Mouse (Mus musculus): Measurements from ENCODE around the gene Rbms1. TPM values are rescaled to one million over a fixed set of nuclear protein-coding genes. Genes with fewer than 3 reads are reported as not detected.

Gene Rbms1
- polyA plus RNA-seq, 1 experiment from 2014 or later, result 65.2 TPM

DNA sequence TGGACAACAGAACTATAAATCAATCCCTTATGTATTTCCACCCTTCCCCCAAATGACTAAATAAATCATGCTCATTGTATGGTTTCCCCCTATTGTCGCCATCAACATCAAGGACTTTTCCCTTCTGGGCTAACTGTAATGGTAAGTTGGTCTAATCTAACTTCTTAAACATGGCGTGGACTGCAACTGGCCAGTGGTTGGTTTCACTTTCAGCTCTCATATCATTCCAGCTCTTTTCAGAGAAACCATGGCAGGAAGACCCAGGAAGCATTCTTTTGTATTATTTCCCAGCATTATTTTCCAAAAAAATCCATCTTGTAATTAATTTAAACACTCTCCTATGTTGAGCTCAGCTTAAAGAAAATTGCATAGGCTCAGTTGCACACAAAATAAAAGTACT is 23.0 kb downstream of the Rbms1 start:
- H3K9me3 ChIP-seq (replicated peaks), result no peaks in the 10 kb centered on the region
- peaks cover 6% of the 10 kb centered on the region for H3K4me1 ChIP-seq
- H3K27me3 ChIP-seq (replicated peaks), result no peaks in the 10 kb centered on the region
- no peak overlapping the region for H3K4me2 ChIP-seq
- H3K9ac ChIP-seq (replicated peaks), result no peak overlapping the region
- WGBS, result 80% methylated on average over 2 of the region's 2 CpGs
- H3K36me3 ChIP-seq, result no peaks in the 10 kb centered on the region
- H3K4me3 ChIP-seq (replicated peaks), result no peak overlapping the region
- no peak overlapping the region for H3K27ac ChIP-seq (replicated peaks)
- ATAC-seq (ENCODE audit: low FRiP score), result no peak

DNA sequence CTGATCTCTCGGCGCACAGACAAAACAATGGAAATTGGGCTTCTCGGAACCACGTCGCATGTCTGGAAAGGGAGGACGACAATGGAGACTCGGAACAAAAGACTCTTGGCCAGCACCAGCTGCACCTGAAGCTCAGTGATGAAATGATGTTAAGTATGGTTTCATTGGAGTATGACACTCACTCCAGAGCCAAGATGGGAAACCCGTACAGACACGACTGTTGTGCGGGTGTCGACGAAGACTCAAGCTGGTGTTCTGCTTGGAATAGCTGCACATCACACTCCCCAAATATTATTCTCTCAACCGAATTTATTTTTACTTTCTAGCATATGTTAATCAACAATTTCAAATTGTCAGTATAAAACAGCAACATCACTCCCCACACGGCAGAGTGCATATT is 26.1 kb downstream of the Rbms1 start:
- Histone ChIP-seq H3K27ac (replicated peaks) (no peak overlapping the region), H3K9ac (replicated peaks) (no peak overlapping the region), H3K4me3 (replicated peaks) (no peak overlapping the region), H3K36me3 (no peaks in the 10 kb centered on the region), H3K27me3 (replicated peaks) (no peaks in the 10 kb centered on the region), H3K4me1 (peaks cover 6% of the 10 kb centered on the region), H3K4me2 (0 out of 2 replicates have a peak overlapping the region, but pooled peaks have one; percentile 2), H3K9me3 (replicated peaks) (no peaks in the 10 kb centered on the region)
- 72% methylated on average over 14 of the region's 14 CpGs for WGBS
- no peak for ATAC-seq (ENCODE audit: low FRiP score)

DNA sequence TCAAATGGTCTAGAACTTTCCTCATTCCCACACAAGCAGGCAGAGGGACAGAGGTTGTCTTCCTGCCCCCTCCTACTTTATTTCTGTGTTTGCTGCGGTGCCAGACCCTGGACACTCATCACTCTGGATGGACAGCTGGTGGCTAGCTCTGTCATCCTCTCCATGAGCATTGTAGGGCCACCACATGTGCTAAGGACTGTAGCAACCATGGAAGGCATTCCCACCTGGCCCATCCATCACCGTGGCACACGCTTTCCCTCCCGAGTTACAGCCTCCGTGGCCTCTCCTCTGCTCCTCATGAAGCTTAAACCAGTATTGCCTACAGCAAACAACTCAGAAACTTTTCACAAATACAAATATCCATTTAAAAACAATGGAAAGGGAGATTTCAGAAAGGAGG is 34.0 kb downstream of the Rbms1 start:
- Histone ChIP-seq H3K9me3 (replicated peaks) (no peaks in the 10 kb centered on the region), H3K4me3 (replicated peaks) (no peak overlapping the region), H3K27me3 (replicated peaks) (no peaks in the 10 kb centered on the region), H3K36me3 (no peaks in the 10 kb centered on the region), H3K27ac (replicated peaks) (no peak overlapping the region), H3K4me2 (no peak overlapping the region), H3K4me1 (peaks cover 2% of the 10 kb centered on the region; the same call in 1 of the 2 replicates), H3K9ac (replicated peaks) (no peak overlapping the region)
- no peak for ATAC-seq (ENCODE audit: low FRiP score)
- 93% methylated on average over 5 of the region's 5 CpGs for WGBS

DNA sequence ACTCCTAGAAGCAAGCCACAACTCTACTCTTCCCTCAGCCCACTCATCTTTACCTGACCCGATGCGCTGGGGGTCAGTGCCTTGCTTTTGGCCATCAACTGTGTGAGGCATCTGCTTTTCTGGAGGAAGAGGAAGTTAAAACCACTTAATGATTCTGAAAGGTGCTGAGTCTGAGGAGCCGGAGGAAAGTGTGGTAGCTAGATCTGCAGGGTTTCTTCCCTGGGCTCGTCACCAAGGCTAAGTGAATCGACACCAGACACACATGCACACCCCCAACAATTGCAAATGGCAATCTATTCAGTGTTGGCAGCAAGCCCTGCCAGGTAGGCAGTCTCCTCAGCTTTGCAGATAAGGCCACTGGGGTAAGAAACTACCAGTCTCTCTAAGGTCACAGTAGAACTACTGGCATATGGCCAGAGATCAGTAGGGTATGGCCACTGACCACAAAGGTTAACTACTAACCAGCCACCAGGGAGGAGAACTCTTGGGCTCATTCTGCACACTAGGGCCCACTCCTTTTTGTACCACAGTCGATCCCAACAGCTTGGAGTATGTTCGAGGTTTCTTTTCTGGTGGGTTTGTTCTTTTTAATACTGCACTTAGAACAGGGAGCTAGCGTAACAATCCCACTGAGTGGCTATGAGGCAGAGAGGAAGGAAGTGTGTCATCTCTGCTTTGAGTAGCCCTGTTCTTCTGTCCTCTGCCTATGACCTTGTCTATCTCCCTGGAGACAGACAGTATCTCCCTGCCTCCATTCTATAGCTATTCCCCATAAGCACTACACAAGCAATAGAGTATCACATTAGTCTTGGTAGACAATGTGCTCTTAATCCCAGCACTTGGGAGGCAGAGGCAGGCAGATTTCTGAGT is 34.9 kb downstream of the Rbms1 start:
- H3K9ac ChIP-seq (replicated peaks), result no peak overlapping the region
- no peak overlapping the region for H3K4me2 ChIP-seq
- ATAC-seq (ENCODE audit: low FRiP score), result no peak
- H3K9me3 ChIP-seq (replicated peaks), result no peaks in the 10 kb centered on the region
- peaks cover 5% of the 10 kb centered on the region; the same call in 1 of the 2 replicates for H3K4me1 ChIP-seq
- 88% methylated on average over 8 of the region's 8 CpGs for WGBS
- no peak overlapping the region for H3K4me3 ChIP-seq (replicated peaks)
- no peak overlapping the region for H3K27ac ChIP-seq (replicated peaks)
- no peaks in the 10 kb centered on the region for H3K36me3 ChIP-seq
- H3K27me3 ChIP-seq (replicated peaks), result no peaks in the 10 kb centered on the region

DNA sequence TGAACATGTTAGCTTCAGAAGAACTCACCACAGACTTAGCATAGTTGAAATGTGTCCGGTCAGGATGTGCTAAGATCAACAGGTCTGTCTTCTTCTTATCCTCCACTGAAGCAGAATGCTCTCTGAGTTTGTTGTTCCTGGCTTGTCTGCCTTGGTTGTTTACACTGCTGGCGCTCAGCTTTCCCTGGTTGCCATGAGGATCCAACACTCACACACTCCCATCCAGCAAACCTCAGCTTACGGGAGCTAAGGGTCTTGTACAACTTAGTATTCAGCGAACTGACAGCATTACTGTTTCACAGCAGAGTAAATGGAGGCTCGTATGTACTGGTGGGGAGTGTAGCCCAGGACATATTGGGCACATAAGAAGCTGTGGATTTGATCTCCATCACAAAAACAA is 37.9 kb downstream of the Rbms1 start:
- H3K9me3 ChIP-seq (replicated peaks), result no peaks in the 10 kb centered on the region
- no peak overlapping the region for H3K4me3 ChIP-seq (replicated peaks)
- peaks cover 10% of the 10 kb centered on the region for H3K4me1 ChIP-seq
- H3K4me2 ChIP-seq, result no peak overlapping the region
- ATAC-seq (ENCODE audit: low FRiP score), result no peak
- no peak overlapping the region for H3K27ac ChIP-seq (replicated peaks)
- H3K27me3 ChIP-seq (replicated peaks), result no peaks in the 10 kb centered on the region
- H3K36me3 ChIP-seq, result no peaks in the 10 kb centered on the region
- 79% methylated on average over 5 of the region's 5 CpGs for WGBS
- no peak overlapping the region for H3K9ac ChIP-seq (replicated peaks)

DNA sequence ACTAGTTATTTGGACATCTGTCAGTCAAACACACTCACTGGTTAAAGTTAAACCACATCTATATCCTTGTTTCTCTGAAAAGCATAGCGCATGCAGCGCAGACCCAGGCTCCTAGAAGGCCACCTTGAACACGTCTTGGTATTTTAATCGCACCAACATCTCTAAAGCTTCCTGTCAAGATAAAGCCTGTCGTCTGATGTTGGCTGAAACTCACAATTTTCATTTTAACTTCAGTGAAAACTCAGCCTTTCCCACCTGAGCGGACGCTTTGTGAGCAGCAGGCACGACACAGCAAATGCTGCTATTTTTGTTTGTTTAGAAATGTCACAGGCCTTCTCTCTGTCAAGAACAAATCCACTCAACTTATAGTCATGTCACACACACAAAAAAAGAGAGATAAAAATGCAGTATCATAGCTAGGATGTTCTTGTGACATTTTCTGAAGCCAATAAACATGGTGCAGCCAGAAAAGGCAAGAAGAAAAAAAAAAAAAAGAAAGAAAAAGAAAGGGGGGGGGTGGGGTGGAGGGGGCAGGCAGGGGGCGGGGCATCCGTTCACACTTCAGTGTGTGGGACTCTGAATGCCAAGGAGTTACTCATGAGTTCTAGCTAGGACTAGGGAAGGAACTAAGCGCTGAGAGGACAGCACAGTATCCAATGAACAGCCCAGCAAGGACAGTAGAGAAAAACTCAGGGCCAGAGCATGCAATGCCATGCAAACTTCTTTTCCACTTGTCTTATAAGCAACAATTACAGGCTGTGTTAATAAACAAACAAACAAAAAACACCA is 39.0 kb downstream of the Rbms1 start:
- H3K4me2 ChIP-seq, result no peak overlapping the region
- H3K27me3 ChIP-seq (replicated peaks), result no peaks in the 10 kb centered on the region
- 83% methylated on average over 11 of the region's 11 CpGs for WGBS
- H3K9me3 ChIP-seq (replicated peaks), result no peaks in the 10 kb centered on the region
- peaks cover 10% of the 10 kb centered on the region for H3K4me1 ChIP-seq
- no peak overlapping the region for H3K4me3 ChIP-seq (replicated peaks)
- no peak overlapping the region for H3K9ac ChIP-seq (replicated peaks)
- H3K27ac ChIP-seq (replicated peaks), result no peak overlapping the region
- no peaks in the 10 kb centered on the region for H3K36me3 ChIP-seq
- no peak for ATAC-seq (ENCODE audit: low FRiP score)

DNA sequence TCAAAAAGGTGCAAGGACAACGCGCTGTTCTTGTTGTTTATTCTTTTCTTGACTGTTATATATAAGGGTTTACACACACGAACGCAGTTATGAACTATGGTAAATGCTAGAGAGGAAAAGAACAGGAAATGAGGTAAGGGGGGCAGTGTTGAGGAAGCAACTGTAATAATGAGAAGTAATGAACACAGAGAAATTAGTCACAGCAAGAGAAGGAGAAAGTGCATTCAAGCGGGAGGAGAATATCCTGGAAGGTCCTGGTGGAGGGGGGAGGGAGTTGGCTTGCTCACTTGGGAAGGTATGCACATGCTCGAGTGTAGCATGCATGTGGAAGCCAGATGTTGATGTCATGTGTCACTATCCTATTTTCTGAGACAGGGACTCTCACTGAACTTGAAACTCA is 39.9 kb downstream of the Rbms1 start:
- Histone ChIP-seq H3K27me3 (replicated peaks) (no peaks in the 10 kb centered on the region), H3K4me2 (no peak overlapping the region), H3K4me3 (replicated peaks) (no peak overlapping the region), H3K36me3 (no peaks in the 10 kb centered on the region), H3K27ac (replicated peaks) (no peak overlapping the region), H3K9me3 (replicated peaks) (no peaks in the 10 kb centered on the region), H3K4me1 (peaks cover 7% of the 10 kb centered on the region), H3K9ac (replicated peaks) (no peak overlapping the region)
- ATAC-seq (ENCODE audit: low FRiP score), result no peak
- 76% methylated on average over 6 of the region's 6 CpGs for WGBS

DNA sequence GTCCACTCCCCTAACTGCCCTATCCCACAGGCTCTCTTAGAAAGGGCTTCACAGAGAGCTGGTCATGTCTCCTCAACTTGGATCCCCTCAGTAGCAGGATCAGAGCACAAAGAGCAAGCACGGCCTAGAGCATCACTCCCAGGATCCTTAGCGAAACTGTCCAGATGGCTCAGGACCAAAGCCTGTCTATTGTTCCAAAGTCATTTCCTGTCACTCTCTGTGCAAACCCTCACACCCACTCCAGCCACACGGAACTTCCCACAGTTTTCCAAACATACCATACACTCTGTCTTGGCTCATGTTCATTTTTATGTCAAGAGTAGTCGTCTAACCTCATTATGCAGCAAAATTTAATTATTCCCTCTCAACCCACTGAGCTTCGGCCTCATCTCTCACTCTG is 40.6 kb downstream of the Rbms1 start:
- Histone ChIP-seq H3K27me3 (replicated peaks) (no peaks in the 10 kb centered on the region), H3K4me1 (peaks cover 7% of the 10 kb centered on the region), H3K4me2 (no peak overlapping the region), H3K9ac (replicated peaks) (no peak overlapping the region), H3K27ac (replicated peaks) (no peak overlapping the region), H3K9me3 (replicated peaks) (no peaks in the 10 kb centered on the region), H3K4me3 (replicated peaks) (no peak overlapping the region), H3K36me3 (no peaks in the 10 kb centered on the region)
- WGBS, result 54% methylated on average over 5 of the region's 5 CpGs
- ATAC-seq (ENCODE audit: low FRiP score), result no peak

DNA sequence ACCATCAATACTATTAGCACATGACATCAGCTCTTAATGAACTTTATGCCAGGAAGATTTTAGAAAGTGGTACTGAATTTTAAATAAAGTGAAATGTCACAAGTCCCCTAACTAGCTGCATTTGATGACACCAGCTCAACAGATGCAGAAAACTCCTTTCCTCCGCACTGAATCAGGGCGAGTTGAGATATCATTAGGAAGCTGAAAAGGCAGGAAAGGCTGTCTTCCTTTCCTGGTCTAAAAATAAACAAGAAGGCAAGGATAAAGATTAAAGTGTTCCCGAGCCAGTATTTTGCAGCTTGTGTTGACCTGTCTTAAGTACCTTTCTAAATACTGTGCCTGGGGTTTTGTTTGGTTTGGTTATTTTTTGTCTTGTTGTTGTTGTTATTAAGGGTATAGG is 42.9 kb downstream of the Rbms1 start:
- no peak overlapping the region for H3K9ac ChIP-seq (replicated peaks)
- no peak for ATAC-seq (ENCODE audit: low FRiP score)
- H3K4me3 ChIP-seq (replicated peaks), result no peak overlapping the region
- peaks cover 7% of the 10 kb centered on the region for H3K4me1 ChIP-seq
- H3K27me3 ChIP-seq (replicated peaks), result no peaks in the 10 kb centered on the region
- no peak overlapping the region for H3K4me2 ChIP-seq
- H3K27ac ChIP-seq (replicated peaks), result no peak overlapping the region
- WGBS, result 85% methylated on average over 3 of the region's 3 CpGs
- no peaks in the 10 kb centered on the region for H3K9me3 ChIP-seq (replicated peaks)
- H3K36me3 ChIP-seq, result no peaks in the 10 kb centered on the region

DNA sequence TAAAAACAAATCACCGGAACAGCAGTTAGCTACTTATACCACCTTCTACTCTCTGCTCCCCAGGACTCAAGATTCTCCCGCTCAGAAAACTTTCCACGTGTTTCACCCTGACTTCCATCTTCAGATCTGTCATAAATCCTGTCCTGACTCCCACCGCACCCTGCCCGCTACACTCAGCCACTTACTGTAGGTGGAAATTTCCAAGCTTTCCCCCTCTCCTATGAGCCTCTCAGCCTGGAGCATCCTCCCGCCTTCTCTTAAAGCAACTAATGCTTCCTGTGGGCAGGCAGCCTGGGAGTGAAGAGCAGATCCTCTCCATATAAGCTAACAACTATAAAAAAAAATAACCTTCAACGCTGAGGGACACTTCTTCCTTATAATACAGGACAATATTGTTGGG is 44.6 kb downstream of the Rbms1 start:
- H3K9me3 ChIP-seq (replicated peaks), result no peaks in the 10 kb centered on the region
- no peak overlapping the region for H3K4me3 ChIP-seq (replicated peaks)
- H3K9ac ChIP-seq (replicated peaks), result no peak overlapping the region
- no peaks in the 10 kb centered on the region for H3K36me3 ChIP-seq
- peaks cover 7% of the 10 kb centered on the region for H3K4me1 ChIP-seq
- H3K4me2 ChIP-seq, result no peak overlapping the region
- H3K27me3 ChIP-seq (replicated peaks), result no peaks in the 10 kb centered on the region
- no peak for ATAC-seq (ENCODE audit: low FRiP score)
- WGBS, result 81% methylated on average over 7 of the region's 7 CpGs
- H3K27ac ChIP-seq (replicated peaks), result no peak overlapping the region

DNA sequence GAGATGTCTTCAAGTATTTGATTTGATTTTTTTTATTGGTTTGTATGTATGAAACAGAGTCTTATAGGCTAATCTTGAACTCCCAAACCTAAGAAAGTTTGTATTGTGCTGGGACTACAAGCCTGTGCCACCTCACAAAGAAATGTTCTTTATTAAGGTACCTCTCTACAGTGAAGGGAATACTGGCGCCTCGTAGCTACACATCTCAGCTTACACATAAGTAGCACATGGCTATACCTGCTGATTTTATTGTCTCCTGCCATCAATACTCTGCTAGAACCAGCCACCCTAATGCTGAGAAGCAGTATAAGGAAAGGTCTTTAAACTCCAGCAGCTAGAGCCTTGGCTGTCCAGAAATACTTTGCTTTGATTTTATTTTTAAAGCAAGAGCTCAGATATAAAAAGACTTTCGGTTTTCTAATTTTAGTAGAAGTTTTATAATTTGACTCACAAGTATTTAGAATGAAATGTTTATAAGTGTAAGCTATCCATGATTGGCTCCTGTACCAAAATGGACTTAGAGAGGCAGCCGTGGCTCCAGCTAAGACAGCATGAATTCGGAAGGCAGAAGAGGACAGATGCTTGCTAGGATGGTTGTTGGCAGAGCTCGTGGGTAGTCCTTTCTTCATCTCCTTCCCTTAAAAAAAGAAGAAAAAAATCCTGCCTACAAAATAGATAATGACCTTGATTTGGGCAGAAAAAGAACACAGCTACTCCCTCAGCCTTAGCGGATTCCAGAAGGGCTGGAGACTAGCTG is 48.3 kb downstream of the Rbms1 start:
- H3K4me3 ChIP-seq (replicated peaks), result no peak overlapping the region
- H3K9me3 ChIP-seq (replicated peaks), result no peaks in the 10 kb centered on the region
- 70% methylated on average over 7 of the region's 7 CpGs for WGBS
- no peaks in the 10 kb centered on the region for H3K27me3 ChIP-seq (replicated peaks)
- ATAC-seq (ENCODE audit: low FRiP score), result no peak
- no peak overlapping the region for H3K9ac ChIP-seq (replicated peaks)
- no peak overlapping the region for H3K4me2 ChIP-seq
- no peaks in the 10 kb centered on the region for H3K36me3 ChIP-seq
- peaks cover 12% of the 10 kb centered on the region; the same call in 1 of the 2 replicates for H3K4me1 ChIP-seq
- no peak overlapping the region for H3K27ac ChIP-seq (replicated peaks)

Data from neural tube, embryonic 15.5 days (tissue).